Mouse (Mus musculus) heart, embryonic 16.5 days (tissue): ENCODE measurements at regions not wholly inside any gene's neighbourhood (a gene's known extent, or its start where the extent isn't known, plus 50 kb on each side); places are given as distances from the start of the nearest gene placed in this dataset.
A peak's percentile ranks its signal among the peaks of the same experiment; 100 is the strongest.

Experiments used
- ATAC-seq: fragments of 200-750 bp; cut with Nextera tagmentation; replicated peaks from 2 replicates; pipeline ENCODE4 v1.8.0; 2017; ENCODE audit warnings: moderate number of reproducible peaks; ENCODE audit not compliant: insufficient read depth, low FRiP score; ENCODE audit errors: extremely low read depth
- H3K27ac ChIP-seq: fragments of 300-500 bp; sonication (generic); 2 replicates; pipeline ENCODE4 v1.5.1; 2014; ENCODE audit warnings: mild to moderate bottlenecking, low read length, control low read depth, moderate library complexity
- H3K27me3 ChIP-seq: fragments of 300-500 bp; sonication (generic); 2 replicates; pipeline ENCODE4 v1.6.1; 2014; ENCODE audit warnings: low read length, mixed read lengths; ENCODE audit not compliant: control insufficient read depth, insufficient read depth
- H3K36me3 ChIP-seq: fragments of 300-500 bp; sonication (generic); 2 replicates; pipeline ENCODE4 v1.6.1; 2014; ENCODE audit not compliant: control insufficient read depth, insufficient read depth
- H3K4me1 ChIP-seq: fragments of 300-500 bp; sonication (generic); 2 replicates; pipeline ENCODE4 v1.6.1; 2014; ENCODE audit warnings: low read length, mixed read lengths; ENCODE audit not compliant: control insufficient read depth, insufficient read depth
- H3K4me2 ChIP-seq: fragments of 300-500 bp; sonication (generic); 2 replicates; pipeline ENCODE4 v1.6.1; 2014; ENCODE audit warnings: low read depth, mild to moderate bottlenecking, control low read depth, low read length
- H3K4me3 ChIP-seq: fragments of 300-500 bp; sonication (generic); 2 replicates; pipeline ENCODE4 v1.5.1; 2014; ENCODE audit warnings: mild to moderate bottlenecking, control low read depth, low read length
- H3K9ac ChIP-seq: fragments of 300-500 bp; sonication (generic); 2 replicates; pipeline ENCODE4 v1.6.1; 2014; ENCODE audit warnings: low read length, control low read depth
- H3K9me3 ChIP-seq: fragments of 300-500 bp; sonication (generic); replicated peaks from 2 replicates; pipeline ENCODE4 v1.6.1; 2016; ENCODE audit warnings: low read length; ENCODE audit not compliant: control insufficient read depth
- WGBS: fragments of 180-500 bp; shearing (Covaris S2); extraction: QIAGEN DNeasy Blood & Tissue Kit; methylation state at CpG from one replicate; pipeline ENCODE4 v1.1.7; 2014; 5-methylcytosine and 5-hydroxymethylcytosine counted together

GRCm38 (mm10) chr13:107810060-107810801, 234.0 kb upstream of the Smim15 start:
- H3K27me3 ChIP-seq, result no peaks in the 10 kb centered on the region
- H3K27ac ChIP-seq, result no peak overlapping the region
- 71% methylated on average over 9 of the region's 9 CpGs for whole genome bisulfite sequencing
- no peak overlapping the region for H3K4me2 ChIP-seq
- H3K9ac ChIP-seq, result no peak overlapping the region
- H3K4me3 ChIP-seq, result no peak overlapping the region
- no peak for ATAC-seq
- no peaks in the 10 kb centered on the region for H3K9me3 ChIP-seq
- no peaks in the 10 kb centered on the region for H3K36me3 ChIP-seq
- H3K4me1 ChIP-seq, result peaks cover 12% of the 10 kb centered on the region

GRCm38 (mm10) chr13:107808961-107809360, 235.3 kb upstream of the Smim15 start:
- Histone ChIP-seq H3K4me3 (no peak overlapping the region), H3K4me1 (peaks cover 12% of the 10 kb centered on the region), H3K27ac (no peak overlapping the region), H3K36me3 (peaks cover 4% of the 10 kb centered on the region; the same call in 1 of the 2 replicates), H3K4me2 (no peak overlapping the region), H3K9me3 (peaks cover 5% of the 10 kb centered on the region), H3K9ac (no peak overlapping the region), H3K27me3 (no peaks in the 10 kb centered on the region)
- 88% methylated on average over 2 of the region's 2 CpGs for WGBS
- no peak for ATAC-seq

- Histone ChIP-seq H3K4me3 (no peak overlapping the region), H3K4me1 (peaks cover 2% of the 10 kb centered on the region), H3K9ac (no peak overlapping the region), H3K27ac (no peak overlapping the region), H3K27me3 (no peaks in the 10 kb centered on the region), H3K9me3 (peaks cover 5% of the 10 kb centered on the region), H3K4me2 (no peak overlapping the region), H3K36me3 (peaks cover 4% of the 10 kb centered on the region; the same call in 1 of the 2 replicates)
- WGBS, result 90% methylated on average over 1 of the region's 1 CpGs
- no peak for ATAC-seq
Observed at GRCm38 (mm10) chr13:107804418-107804817, 239.8 kb upstream of the Smim15 start.

GRCm38 (mm10) chr13:107799199-107799945, 244.9 kb upstream of the Smim15 start:
- H3K27ac ChIP-seq, result no peak overlapping the region
- H3K36me3 ChIP-seq, result peaks cover under 1% of the 10 kb centered on the region; the same call in 1 of the 2 replicates
- ATAC-seq, result no peak
- no peak overlapping the region for H3K9ac ChIP-seq
- H3K4me2 ChIP-seq, result no peak overlapping the region
- no peaks in the 10 kb centered on the region for H3K27me3 ChIP-seq
- no peak overlapping the region for H3K4me3 ChIP-seq
- H3K9me3 ChIP-seq, result peaks cover 1% of the 10 kb centered on the region
- 50% methylated on average over 13 of the region's 13 CpGs for WGBS
- H3K4me1 ChIP-seq, result peaks cover 6% of the 10 kb centered on the region

GRCm38 (mm10) chr13:107798144-107798543, 246.1 kb upstream of the Smim15 start:
- Histone ChIP-seq H3K9me3 (no peaks in the 10 kb centered on the region), H3K9ac (no peak overlapping the region), H3K4me1 (peaks cover 13% of the 10 kb centered on the region), H3K4me2 (no peak overlapping the region), H3K27ac (no peak overlapping the region), H3K36me3 (no peaks in the 10 kb centered on the region), H3K4me3 (no peak overlapping the region), H3K27me3 (no peaks in the 10 kb centered on the region)
- WGBS, result 64% methylated on average over 7 of the region's 7 CpGs
- ATAC-seq, result no peak

GRCm38 (mm10) chr13:107795516-107795915, 248.7 kb upstream of the Smim15 start:
- ATAC-seq, result no peak
- Histone ChIP-seq H3K4me3 (no peak overlapping the region), H3K27me3 (no peaks in the 10 kb centered on the region), H3K9me3 (no peaks in the 10 kb centered on the region), H3K4me2 (no peak overlapping the region), H3K4me1 (peaks cover 29% of the 10 kb centered on the region), H3K9ac (no peak overlapping the region), H3K36me3 (no peaks in the 10 kb centered on the region), H3K27ac (no peak overlapping the region)
- 85% methylated on average over 3 of the region's 3 CpGs for WGBS

- no peak overlapping the region for H3K27ac ChIP-seq
- WGBS, result 57% methylated on average over 9 of the region's 9 CpGs
- no peak overlapping the region for H3K4me2 ChIP-seq
- 0 out of 2 replicates have a peak, but pooled peaks have one; percentile 10 for ATAC-seq
- H3K36me3 ChIP-seq, result no peaks in the 10 kb centered on the region
- H3K9me3 ChIP-seq, result no peaks in the 10 kb centered on the region
- no peak overlapping the region for H3K9ac ChIP-seq
- H3K4me3 ChIP-seq, result no peak overlapping the region
- peaks cover 25% of the 10 kb centered on the region for H3K4me1 ChIP-seq
- H3K27me3 ChIP-seq, result no peaks in the 10 kb centered on the region
Observed at GRCm38 (mm10) chr13:107791770-107792169, 252.5 kb upstream of the Smim15 start.

GRCm38 (mm10) chr13:107784971-107785370, 259.3 kb upstream of the Smim15 start:
- Histone ChIP-seq H3K27ac (no peak overlapping the region), H3K4me1 (peaks cover 2% of the 10 kb centered on the region; the same call in 1 of the 2 replicates), H3K4me2 (no peak overlapping the region), H3K9me3 (no peaks in the 10 kb centered on the region), H3K36me3 (no peaks in the 10 kb centered on the region), H3K4me3 (no peak overlapping the region), H3K27me3 (no peaks in the 10 kb centered on the region), H3K9ac (no peak overlapping the region)
- no peak for ATAC-seq
- 72% methylated on average over 5 of the region's 5 CpGs for WGBS

- no peak overlapping the region for H3K4me3 ChIP-seq
- H3K4me1 ChIP-seq, result no peaks in the 10 kb centered on the region
- H3K27ac ChIP-seq, result no peak overlapping the region
- H3K9me3 ChIP-seq, result no peaks in the 10 kb centered on the region
- no peaks in the 10 kb centered on the region for H3K36me3 ChIP-seq
- no peak for ATAC-seq
- WGBS, result 86% methylated on average over 8 of the region's 8 CpGs
- no peak overlapping the region for H3K4me2 ChIP-seq
- H3K27me3 ChIP-seq, result no peaks in the 10 kb centered on the region
- H3K9ac ChIP-seq, result no peak overlapping the region
Observed at GRCm38 (mm10) chr13:107781741-107782140, 262.5 kb upstream of the Smim15 start.
